Mouse (Mus musculus) neutrophil, adult 65 days (primary cell): Measurements from ENCODE around the gene Sipa1l3. TPM values are rescaled to one million over a fixed set of nuclear protein-coding genes. Genes with fewer than 3 reads are reported as not detected.

Source experiments
- total RNA-seq: library from RNA; stranded (reverse); gene quantifications from 2 replicates; pipeline ENCODE4 v1.2.4, GENCODE M21; 2023

Sipa1l3 gene
- total RNA-seq = 31.2 and 44.8 TPM in 2 replicates

GRCm38 (mm10) chr7:29518421-29519210 lies at the start of gene Sipa1l3:
Gene Sipa1l3, minus strand, starts transcription at chr7:29518641.

GRCm38 (mm10) chr7:29303738-29304462 lies 214.5 kb downstream of the Sipa1l3 start, which contains the start of gene Dpf1:
Gene Dpf1, plus strand, starts transcription at chr7:29303951.

GRCm38 (mm10) chr7:29288942-29289638 lies 229.4 kb downstream of the Sipa1l3 start, which contains the start of gene Ppp1r14a:
Gene Ppp1r14a, plus strand, starts transcription at chr7:29289308.

GRCm38 (mm10) chr7:29281201-29282073 lies 237.0 kb downstream of the Sipa1l3 start, which contains the start of gene Spint2:
Gene Spint2, minus strand, starts transcription at chr7:29281912.

Other genes starting within 250 kb of the Sipa1l3 start
- gene Spint2, start 236.7 kb downstream of the Sipa1l3 start, total RNA-seq = 17.1 and 21.7 TPM in 2 replicates
- not detected in 2 replicates for gene Ppp1r14a, start 229.3 kb downstream of the Sipa1l3 start, total RNA-seq
- gene Dpf1, start 214.7 kb downstream of the Sipa1l3 start, total RNA-seq = not detected in 2 replicates
- gene Catsperg2, start 208.4 kb upstream of the Sipa1l3 start, total RNA-seq = not detected in 2 replicates
- gene Zfp84, start 249.9 kb upstream of the Sipa1l3 start, total RNA-seq = 9.6 TPM in 2 replicates